Mouse (Mus musculus): ENCODE measurements around the gene Rab3il1.

The Rab3il1 gene

DNA sequence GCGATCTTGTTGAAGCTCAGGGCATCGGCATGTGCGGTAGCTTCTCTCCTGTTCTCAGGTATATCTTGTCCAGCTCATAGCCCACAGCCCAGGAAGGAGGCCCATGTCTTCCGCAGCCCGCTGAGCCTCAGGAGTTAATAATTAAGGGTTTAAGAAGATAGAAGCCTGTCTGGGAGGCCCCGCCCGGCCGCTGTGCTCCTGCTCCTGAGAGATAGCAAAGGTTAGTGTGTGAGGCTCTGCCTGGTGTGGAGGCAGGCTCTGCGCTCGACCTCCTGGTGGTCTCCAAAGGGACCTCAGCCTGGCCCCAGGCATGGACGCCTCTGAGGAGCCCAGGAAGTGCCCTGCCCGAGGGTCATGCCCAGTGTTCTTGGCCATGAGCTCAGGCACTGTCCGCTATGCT, 13.4 kb downstream of the Rab3il1 start:
- 91% methylated on average over 13 of the region's 13 CpGs for WGBS

DNA sequence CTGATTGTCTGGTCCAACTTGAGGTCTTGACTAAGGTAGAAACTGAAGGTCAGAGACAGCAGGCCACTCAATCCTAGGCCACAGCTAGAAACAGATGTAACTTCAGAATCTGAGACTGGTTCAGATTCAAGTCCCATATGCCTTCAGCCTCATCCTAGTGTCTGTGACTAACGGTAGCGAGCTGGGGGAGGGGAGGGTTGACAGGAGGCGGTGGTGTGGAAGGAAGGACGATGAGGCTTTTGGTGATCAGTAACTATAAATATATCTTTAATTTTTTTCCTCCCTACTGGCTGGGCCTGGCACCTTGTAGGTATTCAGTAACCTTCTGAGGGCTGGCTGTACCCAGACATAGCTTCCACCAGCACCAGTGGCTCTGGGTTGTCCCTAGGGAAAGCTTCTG, 14.0 kb downstream of the Rab3il1 start:
- WGBS = 79% methylated on average over 4 of the region's 4 CpGs

GRCm38 (mm10) chr19:10016151-10016550, 14.7 kb downstream of the Rab3il1 start:
- WGBS = 91% methylated on average over 4 of the region's 4 CpGs

DNA sequence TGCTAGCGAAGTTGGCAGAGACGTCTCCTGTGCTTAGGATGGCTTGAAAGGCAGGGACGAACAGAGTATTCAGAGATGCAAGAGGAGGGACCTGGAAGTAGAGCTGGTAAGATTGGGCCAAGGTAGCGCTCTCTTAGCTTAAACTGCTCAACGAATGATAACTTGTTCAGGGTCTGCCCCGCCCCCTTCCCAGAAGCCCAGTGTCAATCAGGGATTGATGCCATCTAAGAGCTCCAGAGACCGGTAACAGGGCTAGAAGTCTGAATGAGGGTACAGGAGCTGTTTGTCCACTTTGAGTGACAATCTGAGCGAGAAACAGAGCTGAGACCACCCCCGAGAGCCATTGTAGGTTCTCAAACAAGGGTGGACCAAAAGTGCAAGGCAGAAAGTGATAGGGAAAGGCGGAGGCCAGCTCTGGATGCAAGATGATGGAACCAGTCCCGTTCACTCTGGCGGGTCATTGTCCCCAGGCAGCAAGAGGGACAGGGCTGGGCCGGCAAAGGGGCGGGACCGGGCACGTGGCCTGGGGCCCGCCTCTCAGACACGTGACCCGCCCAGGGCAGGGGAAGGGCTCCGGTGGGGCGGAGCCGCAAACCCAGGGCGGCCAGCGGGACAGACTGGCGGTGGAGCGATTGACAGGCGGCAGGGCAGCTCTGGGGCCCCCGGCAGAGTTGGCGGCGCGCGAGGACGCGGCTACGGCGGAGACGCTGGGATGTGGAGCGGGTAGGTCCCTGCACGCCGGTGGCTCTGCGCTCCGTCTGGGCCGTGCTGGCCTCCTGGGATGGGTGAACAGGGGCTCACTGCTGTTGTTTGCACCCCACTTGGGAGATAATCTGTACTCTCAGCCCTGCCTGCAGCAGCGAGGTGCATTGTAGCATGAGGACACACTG, 16.4 kb downstream of the Rab3il1 start:
- WGBS = 9% methylated on average over 44 of the region's 44 CpGs

GRCm38 (mm10) chr19:10018527-10018818, 17.0 kb downstream of the Rab3il1 start:
- 1% methylated on average over 3 of the region's 3 CpGs for WGBS

GRCm38 (mm10) chr19:10019214-10019760, 17.8 kb downstream of the Rab3il1 start:
- 81% methylated on average over 4 of the region's 4 CpGs for WGBS

- WGBS = 85% methylated on average over 2 of the region's 2 CpGs
Measured at GRCm38 (mm10) chr19:10021981-10022380, 20.5 kb downstream of the Rab3il1 start.

DNA sequence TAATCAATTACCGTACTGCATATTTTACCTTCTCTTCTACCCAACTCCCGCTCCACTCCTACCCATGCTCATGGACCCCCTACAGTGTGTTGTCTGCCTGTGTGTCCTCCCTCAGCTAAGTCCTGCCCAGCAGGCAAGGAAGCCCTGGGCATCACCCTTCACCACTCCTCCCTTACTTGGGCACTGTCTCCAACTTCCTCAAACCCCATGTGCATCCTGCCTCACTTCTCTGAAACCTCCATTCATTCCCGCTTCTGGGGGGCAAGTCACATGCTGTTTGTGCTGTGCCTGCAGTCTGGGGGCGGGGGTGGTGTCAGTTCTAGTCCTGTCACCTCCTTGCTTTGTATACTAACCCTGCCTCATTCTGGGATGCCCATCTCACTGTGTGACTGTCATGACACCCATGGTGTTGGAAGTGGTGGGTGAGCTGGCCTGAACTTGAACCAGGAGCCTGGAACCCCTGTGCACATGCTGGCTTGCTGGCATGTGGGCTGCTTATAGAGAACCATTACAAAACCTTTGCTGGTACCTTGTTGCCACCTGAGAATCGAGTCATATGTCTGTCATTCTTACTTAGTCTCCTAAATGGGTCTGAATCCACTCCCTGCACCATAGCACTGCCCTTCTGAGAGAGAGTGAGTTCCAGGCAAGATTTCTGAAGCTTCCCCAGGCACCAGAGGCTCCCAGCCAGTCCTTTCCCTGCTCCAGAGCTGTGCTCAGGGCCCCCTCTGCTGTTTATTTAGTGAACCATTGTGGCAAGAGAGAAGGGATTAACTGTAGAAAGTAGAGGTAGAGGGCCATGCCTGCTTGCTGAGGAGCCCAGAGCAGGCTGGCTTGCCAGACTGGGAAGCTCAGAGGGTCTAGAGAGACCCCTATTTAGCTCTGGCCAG, 21.2 kb downstream of the Rab3il1 start:
- WGBS = 75% methylated on average over 5 of the region's 5 CpGs

DNA sequence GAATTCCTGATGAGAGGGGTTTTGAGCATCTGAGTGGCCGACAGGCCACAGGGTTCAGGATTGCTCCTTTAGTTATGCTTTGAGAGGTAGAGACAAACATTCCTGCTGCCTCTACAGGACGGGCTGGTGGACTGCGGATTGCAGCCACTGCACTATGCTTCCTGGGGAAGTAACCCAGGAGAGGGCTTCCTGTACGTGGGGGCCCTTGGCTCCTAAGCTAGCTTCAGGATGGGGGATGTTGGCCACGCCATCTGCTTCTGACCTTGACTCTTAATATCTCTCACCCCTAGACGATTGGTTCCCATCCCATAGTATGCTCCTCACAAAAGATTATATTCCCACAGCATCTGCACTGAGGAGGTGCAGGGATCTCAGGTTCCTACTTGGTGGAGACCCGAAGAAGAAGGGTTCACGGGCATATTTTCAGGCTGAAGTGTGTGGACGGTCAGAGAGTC, 21.9 kb downstream of the Rab3il1 start:
- 64% methylated on average over 9 of the region's 9 CpGs for WGBS

- 38% methylated on average over 8 of the region's 8 CpGs for WGBS
Measured at GRCm38 (mm10) chr19:10025169-10025875, 23.9 kb downstream of the Rab3il1 start.

DNA sequence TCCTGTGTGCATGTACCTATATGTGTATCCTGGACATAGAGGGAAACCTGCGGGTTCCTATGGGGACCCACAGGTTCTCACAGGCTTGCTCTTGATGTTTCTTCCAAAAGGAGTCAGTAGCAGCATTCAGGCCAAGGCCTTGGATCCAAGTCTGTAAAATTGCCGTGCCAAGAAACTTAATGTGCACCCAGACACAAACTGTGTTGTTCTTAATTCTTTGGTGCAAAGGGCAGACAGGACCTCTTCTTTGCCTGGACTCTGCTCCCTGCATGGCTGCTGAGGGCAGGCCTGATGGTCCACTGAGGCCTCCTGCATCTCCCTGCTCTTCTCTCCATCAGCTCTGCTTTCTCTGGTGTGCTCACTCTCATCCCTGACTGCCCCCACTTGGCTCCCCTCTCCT, 28.3 kb downstream of the Rab3il1 start:
- WGBS = 73% methylated on average over 2 of the region's 2 CpGs

DNA sequence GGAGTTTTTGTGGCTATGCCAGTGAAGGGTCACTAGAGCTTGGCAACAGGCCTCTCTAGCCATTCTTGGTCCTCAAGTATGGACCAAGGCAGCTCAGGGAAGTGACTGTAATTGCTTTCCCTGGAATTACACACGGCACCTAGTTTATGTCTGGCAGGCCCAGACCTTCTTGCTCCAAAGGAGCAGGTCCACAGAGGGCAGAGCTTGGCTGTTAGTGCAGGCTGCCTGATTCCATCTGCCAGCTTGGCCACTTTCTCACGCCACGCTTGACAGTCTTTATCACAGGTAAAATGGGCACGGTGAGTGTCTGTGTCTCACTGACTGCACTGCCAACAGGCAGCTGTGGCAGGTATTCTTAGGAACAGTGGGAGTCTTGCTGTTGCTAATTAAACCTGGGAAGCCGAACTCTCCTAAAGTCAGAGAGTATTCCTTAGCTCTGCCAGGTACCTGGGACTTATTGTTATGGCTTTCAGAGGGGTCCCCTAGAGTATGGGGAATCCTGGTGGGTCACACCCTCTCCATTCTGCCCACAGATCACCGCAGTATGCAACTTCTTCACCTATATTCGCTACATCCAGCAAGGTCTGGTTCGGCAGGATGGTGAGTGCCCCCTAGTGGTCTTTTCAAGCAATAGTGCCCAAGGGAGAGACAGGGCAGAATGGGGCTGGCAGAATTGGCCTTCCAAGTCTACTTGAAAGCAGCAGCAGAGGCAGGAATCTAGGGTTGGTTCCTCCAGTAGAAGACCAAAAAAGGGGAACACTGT, 31.9 kb downstream of the Rab3il1 start:
- 27% methylated on average over 8 of the region's 8 CpGs for WGBS

DNA sequence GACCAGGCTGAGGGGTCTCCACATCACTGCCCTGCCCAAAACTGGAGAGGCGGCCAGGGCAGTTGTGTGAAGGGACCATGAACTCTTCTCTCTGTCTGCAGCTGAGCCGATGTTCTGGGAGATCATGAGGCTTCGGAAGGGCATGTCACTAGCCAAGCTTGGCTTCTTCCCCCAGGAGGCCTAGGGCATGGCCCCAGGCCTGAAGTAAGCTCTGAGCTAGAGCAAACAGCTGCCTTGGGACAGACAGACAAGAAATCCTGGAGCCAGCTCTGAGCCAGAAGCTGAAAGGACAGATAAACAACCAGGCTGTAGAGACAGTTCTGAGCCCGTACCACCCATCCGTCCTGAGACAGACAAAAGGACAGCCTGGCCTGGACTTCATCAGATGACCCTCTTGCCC, 32.9 kb downstream of the Rab3il1 start:
- WGBS = 91% methylated on average over 5 of the region's 5 CpGs

- WGBS = 72% methylated on average over 8 of the region's 8 CpGs
Measured at GRCm38 (mm10) chr19:10034785-10035447, 33.4 kb downstream of the Rab3il1 start.

GRCm38 (mm10) chr19:10037534-10037933, 36.1 kb downstream of the Rab3il1 start:
- WGBS = 75% methylated on average over 2 of the region's 2 CpGs

DNA sequence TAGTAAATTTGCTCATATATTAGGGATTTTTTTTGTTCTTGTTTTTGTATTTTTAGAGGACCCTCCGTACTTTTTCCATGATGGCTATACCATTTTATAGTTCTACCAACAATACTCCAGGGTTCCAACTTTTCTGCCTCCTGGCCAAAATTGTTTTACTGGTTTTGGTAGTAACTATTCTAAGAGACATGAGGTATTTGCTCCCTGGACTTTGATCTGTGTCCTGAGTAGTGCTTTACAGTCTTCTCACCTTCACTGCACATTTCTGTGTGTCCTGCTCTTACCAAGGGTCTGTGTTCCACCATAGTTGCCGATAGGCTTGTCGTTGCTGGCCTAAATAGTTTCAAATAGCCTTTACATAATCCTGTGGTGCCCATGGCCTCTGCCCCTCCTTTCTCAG, 36.9 kb downstream of the Rab3il1 start:
- WGBS = 79% methylated on average over 3 of the region's 3 CpGs

DNA sequence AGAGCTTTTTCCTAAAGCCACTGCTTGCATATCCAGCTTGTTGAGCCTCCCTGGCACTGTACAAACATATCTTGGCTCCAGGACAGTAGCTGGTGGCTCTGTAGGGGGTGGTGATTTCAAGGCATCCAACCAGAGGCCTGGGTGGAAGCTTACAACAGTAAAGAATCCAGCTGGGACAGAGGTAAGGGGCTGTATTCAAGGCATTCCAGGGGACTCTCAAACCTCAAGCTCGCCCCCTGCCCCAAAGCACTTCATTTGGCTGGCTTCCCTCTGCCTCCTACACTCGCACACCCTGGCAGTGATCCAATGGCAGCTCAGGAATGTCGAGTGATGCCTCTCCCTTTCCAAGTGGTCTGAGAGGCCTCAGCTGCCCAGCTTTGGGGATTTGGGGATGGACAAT, 37.4 kb downstream of the Rab3il1 start:
- WGBS = 30% methylated on average over 3 of the region's 3 CpGs

DNA sequence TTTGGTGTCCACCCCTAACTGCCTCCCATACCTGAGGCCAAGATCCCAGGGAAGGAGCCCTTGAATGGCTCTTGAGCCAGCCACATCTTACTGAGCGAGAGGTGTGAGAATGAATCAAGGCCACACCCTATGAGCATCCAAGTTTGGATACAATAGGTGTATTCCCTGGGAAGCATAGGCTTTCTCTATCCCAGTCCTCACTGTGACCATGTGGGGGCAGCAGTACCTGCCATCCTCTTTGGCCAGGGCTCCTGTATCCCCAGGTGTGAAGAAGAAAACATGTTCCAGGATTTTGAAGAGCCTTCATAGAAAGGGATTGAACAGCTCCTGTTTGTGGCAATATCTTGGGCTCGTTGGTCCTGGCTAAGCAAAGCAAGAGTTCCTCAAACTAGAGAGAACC, 38.1 kb downstream of the Rab3il1 start:
- WGBS = 91% methylated on average over 2 of the region's 2 CpGs

- 10% methylated on average over 20 of the region's 20 CpGs for WGBS
Measured at GRCm38 (mm10) chr19:10040866-10041387, 39.5 kb downstream of the Rab3il1 start.
